Mouse (Mus musculus): ENCODE measurements around the gene Slc1a5. TPM values are rescaled to one million over a fixed set of nuclear protein-coding genes. Genes with fewer than 3 reads are reported as not detected.

The Slc1a5 gene
- total RNA-seq (2021) = 10 to 100 TPM; 25.4 to 27.0 TPM
- long read RNA-seq, experiment 1, transcript Slc1a5-202 (8 exons, 2,807 nt) = minor isoform, 5 of 32 reads
- long read RNA-seq, experiment 1, transcript Slc1a5-201 (9 exons, 2,764 nt) = major isoform, 27 of 32 reads
- long read RNA-seq, experiment 1, partial matches to known transcripts = 0 of 32 reads
- long read RNA-seq, experiment 1, other reads (novel, unspliced or antisense) = 0 of 32 reads
- long read RNA-seq, experiment 2, transcript Slc1a5-201 (9 exons, 2,764 nt) = major isoform, 22 of 27 reads
- long read RNA-seq, experiment 2, partial matches to known transcripts = 2 of 27 reads
- long read RNA-seq, experiment 2, other reads (novel, unspliced or antisense) = 0 of 27 reads

- intact Hi-C loops (cut with DNase I; ENCODE audit: low total_unique reads) = no loop called here
- peak; percentile 92 for DNase-seq
These were observed at the start of gene Slc1a5 for GRCm38 (mm10) chr7:16780825-16781554. Slc1a5 (plus strand) TSS chr7:16781340.

GRCm38 (mm10) chr7:16731893-16732422 is 49.2 kb upstream of the Slc1a5 start:
- no peak for DNase-seq
- intact Hi-C loops (cut with DNase I; ENCODE audit: low total_unique reads) = no loop called here

DNA sequence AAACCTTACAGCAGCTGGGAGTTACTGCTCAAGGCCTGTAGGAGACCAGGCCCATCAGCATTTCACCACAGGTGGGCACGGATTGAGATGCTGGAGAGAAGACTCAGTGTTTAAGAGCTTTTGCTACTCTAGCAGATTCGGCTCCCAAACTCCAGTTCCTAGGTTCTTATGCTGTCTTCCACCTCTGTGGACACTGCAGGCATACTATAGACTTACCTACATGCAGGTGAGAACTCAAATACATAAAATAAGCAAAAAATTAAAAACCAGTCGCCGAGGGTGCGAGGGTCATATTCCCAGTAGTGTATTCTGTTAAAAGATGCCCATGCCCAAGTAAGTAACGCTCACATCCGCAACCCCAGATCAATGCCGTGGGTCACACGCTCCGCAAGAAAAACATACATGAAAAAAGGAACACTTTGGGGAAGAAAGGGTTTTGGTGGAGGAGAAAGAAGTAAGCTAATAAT is 43.5 kb upstream of the Slc1a5 start:
- intact Hi-C loops (cut with DNase I; ENCODE audit: low total_unique reads) = no loop called here
- DNase-seq = no peak

DNA sequence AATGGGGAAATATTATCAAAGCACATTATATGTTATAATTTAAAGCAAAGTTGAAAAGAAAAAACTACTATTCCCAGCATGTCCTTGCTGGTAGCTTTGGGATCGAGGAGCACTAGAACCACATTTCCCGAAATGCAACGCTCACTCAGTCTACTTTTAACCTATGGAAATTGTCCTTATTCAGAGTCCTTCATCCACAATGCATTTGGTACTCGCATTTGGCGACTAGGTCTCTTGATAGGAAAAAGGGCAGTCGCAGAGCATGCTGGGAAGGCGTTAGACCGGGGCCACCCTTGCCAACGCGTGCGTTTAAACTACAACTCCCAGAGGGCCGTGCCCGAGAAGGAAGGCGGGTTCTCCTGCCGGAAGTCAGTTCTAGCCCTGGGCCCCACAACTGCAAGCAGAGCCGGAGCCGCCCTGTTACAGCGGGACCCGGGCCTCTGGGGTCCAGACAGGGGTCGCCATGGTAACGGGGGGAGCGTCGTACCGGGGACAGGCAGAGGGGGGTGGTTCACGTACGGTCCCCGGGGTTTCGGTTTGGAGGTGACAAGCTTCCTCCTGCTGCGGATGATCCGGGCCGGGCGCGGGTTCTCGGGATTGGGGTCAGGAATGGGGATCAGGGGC is 43.0 kb upstream of the Slc1a5 start, which contains the start of gene Ap2s1:
Gene Ap2s1 (plus strand): TSS at position 338 of the 624 bp plus-strand sequence.
- peak; percentile 95 for DNase-seq
- intact Hi-C loops (cut with DNase I; ENCODE audit: low total_unique reads) = no loop called here

- intact Hi-C loops (cut with DNase I; ENCODE audit: low total_unique reads) = no loop called here
- DNase-seq = no peak
These were observed 42.0 kb upstream of the Slc1a5 start for GRCm38 (mm10) chr7:16739056-16739604.

DNA sequence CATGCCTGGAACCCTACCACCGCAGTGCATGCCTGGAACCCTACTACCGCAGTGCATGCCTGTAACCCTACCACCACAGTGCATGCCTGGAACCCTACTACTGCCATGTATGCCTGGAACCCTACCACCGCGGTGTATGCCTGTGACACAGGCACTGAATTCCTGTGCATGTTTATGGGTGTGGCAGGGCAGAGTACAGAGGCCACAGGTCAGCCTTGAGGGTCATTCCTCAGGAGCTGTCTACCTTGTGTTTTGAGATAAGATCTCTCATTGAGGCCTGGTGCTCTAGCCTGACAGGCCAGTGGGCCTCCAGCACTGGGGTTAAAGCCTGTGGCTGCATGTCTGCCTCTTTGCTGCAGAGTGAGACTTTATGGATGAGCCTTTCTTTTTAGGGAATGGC is 35.8 kb upstream of the Slc1a5 start:
- intact Hi-C loops (cut with DNase I; ENCODE audit: low total_unique reads) = no loop called here
- DNase-seq = no peak

DNA sequence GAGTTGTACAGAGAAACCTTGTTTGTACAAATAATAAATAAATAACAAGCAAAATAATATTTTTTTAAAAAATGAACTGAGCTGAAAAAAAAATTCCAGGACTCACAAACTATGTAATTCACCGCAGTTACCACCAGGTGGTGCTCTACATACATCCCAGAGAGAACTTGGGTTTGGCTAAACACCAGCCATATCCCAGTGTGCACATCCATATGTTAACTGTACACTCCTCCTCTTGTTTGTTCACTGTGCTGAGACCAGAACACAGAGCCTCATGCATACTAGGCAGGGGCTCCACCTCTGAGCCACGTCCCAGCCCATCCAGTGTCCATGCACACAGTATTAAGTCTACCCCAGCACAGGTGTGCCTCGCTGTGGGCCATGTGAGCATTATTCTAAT is 35.0 kb upstream of the Slc1a5 start:
- DNase-seq = no peak
- intact Hi-C loops (cut with DNase I; ENCODE audit: low total_unique reads) = no loop called here

DNA sequence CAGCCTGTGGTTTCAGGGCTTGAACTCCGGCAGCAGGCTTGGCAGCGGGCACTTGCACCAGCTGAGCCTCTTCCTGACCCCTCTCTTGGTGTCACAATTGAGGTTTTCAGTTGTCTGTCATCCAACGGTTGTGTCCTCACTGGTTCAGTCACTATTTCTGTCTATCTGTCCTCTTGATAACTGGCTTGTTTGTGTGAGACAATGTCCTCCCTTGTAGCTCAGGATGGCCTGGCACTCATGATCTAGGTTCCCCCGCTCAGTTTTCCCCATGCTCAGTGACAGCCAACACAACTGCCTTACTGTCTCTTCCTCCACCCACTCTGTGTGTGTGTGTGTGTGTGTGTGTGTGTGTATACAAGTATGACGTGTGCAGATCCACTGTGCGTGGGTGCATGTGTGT is 33.5 kb upstream of the Slc1a5 start:
- intact Hi-C loops (cut with DNase I; ENCODE audit: low total_unique reads) = no loop called here
- no peak for DNase-seq

DNA sequence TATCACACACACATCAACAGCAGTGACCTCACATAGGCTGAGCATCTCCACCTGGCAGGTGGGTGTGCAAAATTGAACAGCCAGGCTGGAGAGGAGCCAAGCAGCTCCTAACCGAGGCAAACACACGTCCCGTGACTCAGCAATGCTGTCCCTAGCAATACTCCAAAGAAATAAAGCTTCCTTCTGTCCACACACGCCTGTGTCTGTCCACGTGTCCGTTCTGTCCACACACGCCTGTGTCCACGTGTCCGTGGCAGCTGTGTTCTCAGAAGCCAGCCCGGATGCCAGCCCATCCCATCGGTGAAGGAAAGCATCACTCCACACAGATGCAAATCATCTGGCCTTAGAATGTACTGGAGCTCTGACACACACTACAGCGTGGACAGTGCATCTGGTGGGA is 29.1 kb upstream of the Slc1a5 start:
- intact Hi-C loops (cut with DNase I; ENCODE audit: low total_unique reads) = no loop called here
- DNase-seq = no peak

GRCm38 (mm10) chr7:16755362-16756017 is 25.6 kb upstream of the Slc1a5 start:
- intact Hi-C loops (cut with DNase I; ENCODE audit: low total_unique reads) = no loop called here
- DNase-seq = peak; percentile 19

DNA sequence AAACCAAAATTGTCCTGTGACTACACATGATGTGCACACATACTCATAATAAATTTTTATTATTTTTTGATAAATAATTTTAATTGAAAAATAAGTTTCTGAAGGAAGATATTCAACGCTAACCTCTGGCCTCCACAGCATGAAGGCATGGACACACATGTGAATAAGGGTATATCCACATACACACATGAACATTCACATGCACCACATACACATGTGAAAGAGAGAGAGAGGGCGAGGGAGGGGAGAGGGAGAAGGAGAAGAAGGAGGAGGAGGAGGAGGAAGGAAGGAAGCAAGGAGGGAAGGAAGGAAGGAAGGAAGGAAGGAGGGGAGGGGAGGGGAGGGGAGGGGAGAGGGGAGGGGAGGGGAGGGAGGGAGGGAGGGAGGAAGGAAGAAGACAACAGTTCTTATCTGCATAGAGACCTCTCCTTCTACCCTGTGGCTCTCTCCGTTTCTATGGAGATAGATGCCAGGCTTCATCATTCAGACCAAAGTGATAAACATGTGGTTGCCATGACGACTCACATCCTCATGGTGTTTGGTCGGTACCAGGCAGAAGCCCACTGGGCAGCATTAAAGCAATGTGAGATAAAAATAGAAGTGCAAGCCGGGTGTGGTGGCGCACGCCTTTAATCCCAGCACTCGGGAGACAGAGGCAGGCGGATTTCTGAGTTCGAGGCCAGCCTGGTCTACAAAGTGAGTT is 22.1 kb upstream of the Slc1a5 start:
- no peak for DNase-seq
- intact Hi-C loops (cut with DNase I; ENCODE audit: low total_unique reads) = no loop called here

DNA sequence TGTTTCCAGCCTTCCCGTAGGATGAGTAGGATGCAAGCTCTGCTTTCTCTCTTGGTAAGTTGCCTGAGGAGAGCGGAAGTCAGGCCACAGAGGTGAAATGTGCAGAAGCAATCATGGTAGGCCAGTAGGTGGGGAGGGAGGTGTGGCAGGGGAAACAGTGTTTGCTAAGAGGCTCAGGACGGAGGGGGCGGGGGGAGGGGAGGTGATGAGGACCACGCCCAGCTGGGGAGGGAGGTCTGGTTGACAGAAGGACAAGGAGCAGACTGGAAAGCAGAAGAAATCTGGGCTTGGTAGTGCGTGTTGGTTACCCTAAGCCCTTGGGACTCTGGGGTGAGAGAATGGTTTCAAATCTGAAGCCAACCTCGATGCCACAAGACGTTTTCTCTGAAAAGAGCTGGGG is 20.8 kb upstream of the Slc1a5 start:
- peak; percentile 80 for DNase-seq
- intact Hi-C loops (cut with DNase I; ENCODE audit: low total_unique reads) = no loop called here

DNA sequence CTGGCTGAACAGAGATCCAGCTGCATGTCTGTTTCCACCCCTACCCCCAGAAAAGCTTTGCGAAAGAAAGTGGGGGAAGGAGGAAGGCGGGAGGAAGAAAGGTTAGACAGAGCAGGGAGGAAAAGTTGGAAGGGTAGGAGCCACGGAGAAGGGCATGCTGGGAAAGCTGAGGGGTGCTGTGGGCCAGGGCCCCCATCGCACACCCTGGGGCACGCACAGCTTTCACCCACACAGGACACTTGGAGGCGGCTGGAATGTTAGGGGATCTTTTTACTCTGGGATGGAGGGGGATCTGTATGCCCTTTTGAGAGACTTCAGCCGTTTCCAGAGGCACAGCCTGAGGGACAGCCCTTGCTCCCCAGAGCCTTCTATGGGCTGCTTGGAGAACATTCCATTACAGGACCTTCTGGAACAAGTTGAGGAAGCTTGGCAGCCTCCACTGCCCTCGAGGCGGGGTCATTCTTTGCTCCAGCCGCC is 20.1 kb upstream of the Slc1a5 start:
- intact Hi-C loops (cut with DNase I; ENCODE audit: low total_unique reads) = no loop called here
- DNase-seq = peak; percentile 86

DNA sequence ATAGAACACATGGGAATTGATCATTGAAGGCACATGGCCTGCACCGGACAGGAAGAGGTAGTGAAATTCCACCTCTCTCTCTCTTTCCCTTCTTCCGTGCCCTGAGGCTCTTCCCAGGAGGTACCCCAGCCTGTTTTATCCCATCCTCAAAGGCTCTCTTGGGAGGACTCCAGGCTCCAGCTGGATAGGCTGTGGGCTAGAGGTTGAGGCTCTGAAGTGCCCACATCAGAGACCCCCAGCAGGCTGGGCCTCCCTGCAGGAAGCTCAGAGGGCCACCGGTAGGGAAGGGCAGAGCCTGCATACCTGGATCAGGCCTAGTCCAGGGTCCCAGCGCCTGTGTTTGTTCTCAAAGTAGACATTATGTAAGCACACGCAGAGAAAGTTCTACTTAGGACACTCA is 19.5 kb upstream of the Slc1a5 start:
- DNase-seq = no peak
- intact Hi-C loops (cut with DNase I; ENCODE audit: low total_unique reads) = no loop called here

- intact Hi-C loops (cut with DNase I; ENCODE audit: low total_unique reads) = no loop called here
- peak; percentile 53 for DNase-seq
These were observed 17.5 kb upstream of the Slc1a5 start for GRCm38 (mm10) chr7:16763463-16764218.

GRCm38 (mm10) chr7:16766443-16766842 is 14.7 kb upstream of the Slc1a5 start:
- DNase-seq = no peak

DNA sequence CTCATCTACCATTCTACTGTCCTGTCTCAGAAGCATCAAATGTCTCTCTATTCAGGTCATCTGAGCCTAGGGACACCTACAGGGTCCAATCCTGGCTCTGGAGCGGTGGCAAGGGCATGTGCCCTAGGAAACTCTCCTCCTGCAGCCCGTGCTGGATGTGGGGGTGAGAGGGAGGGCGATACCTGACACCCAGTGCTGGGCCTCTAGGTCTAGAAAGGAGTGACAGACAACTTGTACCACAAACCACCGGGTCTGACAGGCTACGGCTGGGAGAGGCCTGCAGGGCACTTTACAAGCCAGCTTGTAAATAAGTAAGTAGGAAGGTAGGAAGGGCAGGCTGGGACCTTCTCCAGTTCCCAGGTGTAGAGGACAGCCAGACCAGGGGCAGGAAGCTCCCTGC is 5.3 kb upstream of the Slc1a5 start:
- no peak for DNase-seq
- intact Hi-C loops (cut with DNase I; ENCODE audit: low total_unique reads) = no loop called here

More at GRCm38 (mm10) chr7:16766443-16766842, 14.7 kb upstream of the Slc1a5 start:
- intact Hi-C loops (cut with DNase I; ENCODE audit: low total_unique reads) = no loop called here

GRCm38 (mm10) chr7:16780076-16780475 is 1.1 kb upstream of the Slc1a5 start:
- DNase-seq = peak; percentile 65
- intact Hi-C loops (cut with DNase I; ENCODE audit: low total_unique reads) = no loop called here
